Mouse (Mus musculus): ENCODE data around the gene Ficd. TPM values are rescaled to one million over a fixed set of nuclear protein-coding genes. Genes with fewer than 3 reads are reported as not detected.
A peak's percentile ranks its signal among the peaks of the same experiment; 100 is the strongest.

Gene Ficd
- polyA plus RNA-seq, 1 experiment = 4.7 TPM

GRCm38 (mm10) chr5:113730641-113731121 is 4.9 kb upstream of the Ficd start:
- no peaks in the 10 kb centered on the region for H3K27me3 ChIP-seq (ENCODE audit: control insufficient read depth, insufficient read depth, low read length)
- 50% methylated on average over 7 of the region's 7 CpGs for WGBS
- no peak overlapping the region for H3K27ac ChIP-seq (ENCODE audit: insufficient read depth, low read depth, low read length)
- no peaks in the 10 kb centered on the region for H3K4me1 ChIP-seq (ENCODE audit: control insufficient read depth, insufficient read depth, insufficient read length, low read length)
- H3K4me3 ChIP-seq (ENCODE audit: low read depth, low read length) = no peak overlapping the region
- no peak for TF ChIP-seq CTCF (IDR thresholded peaks at IDR 0.05; ENCODE audit: extremely low read depth, insufficient read length, insufficient replicate concordance, low read depth, low read length)
- H3K36me3 ChIP-seq (ENCODE audit: control insufficient read depth, insufficient read depth, low read length) = no peaks in the 10 kb centered on the region

GRCm38 (mm10) chr5:113731174-113731573 is 4.4 kb upstream of the Ficd start:
- no peaks in the 10 kb centered on the region for H3K36me3 ChIP-seq (ENCODE audit: control insufficient read depth, insufficient read depth, low read length)
- H3K27me3 ChIP-seq (ENCODE audit: control insufficient read depth, insufficient read depth, low read length) = no peaks in the 10 kb centered on the region
- no peak for TF ChIP-seq CTCF (IDR thresholded peaks at IDR 0.05; ENCODE audit: extremely low read depth, insufficient read length, insufficient replicate concordance, low read depth, low read length)
- TF ChIP-seq POLR2A (IDR thresholded peaks at IDR 0.05; ENCODE audit: low read depth, low read length) = no peak
- WGBS = 75% methylated on average over 7 of the region's 7 CpGs
- no peak overlapping the region for H3K27ac ChIP-seq (ENCODE audit: insufficient read depth, low read depth, low read length)
- no peak overlapping the region for H3K4me3 ChIP-seq (ENCODE audit: low read depth, low read length)
- H3K4me1 ChIP-seq (ENCODE audit: control insufficient read depth, insufficient read depth, insufficient read length, low read length) = no peaks in the 10 kb centered on the region

- no peaks in the 10 kb centered on the region for H3K36me3 ChIP-seq (ENCODE audit: control insufficient read depth, insufficient read depth, low read length)
- no peaks in the 10 kb centered on the region for H3K27me3 ChIP-seq (ENCODE audit: control insufficient read depth, insufficient read depth, low read length)
- H3K4me1 ChIP-seq (ENCODE audit: control insufficient read depth, insufficient read depth, insufficient read length, low read length) = no peaks in the 10 kb centered on the region; the same call in none of the 2 replicates
- TF ChIP-seq POLR2A (IDR thresholded peaks at IDR 0.05; ENCODE audit: low read depth, low read length) (no peak), CTCF (IDR thresholded peaks at IDR 0.05; ENCODE audit: extremely low read depth, insufficient read length, insufficient replicate concordance, low read depth, low read length) (peak; percentile 69; the same call in 1 of the 2 replicates)
- no peak overlapping the region for H3K27ac ChIP-seq (ENCODE audit: insufficient read depth, low read depth, low read length)
- WGBS = 29% methylated on average over 6 of the region's 6 CpGs
- H3K4me3 ChIP-seq (ENCODE audit: low read depth, low read length) = no peak overlapping the region
These were observed 3.4 kb upstream of the Ficd start for GRCm38 (mm10) chr5:113732182-113732581.

- WGBS = 62% methylated on average over 5 of the region's 5 CpGs
These were observed 1.2 kb upstream of the Ficd start for GRCm38 (mm10) chr5:113734376-113734775.

GRCm38 (mm10) chr5:113735023-113735344 is 619 bp upstream of the Ficd start:
- WGBS = 14% methylated on average over 7 of the region's 7 CpGs
- H3K27ac ChIP-seq (ENCODE audit: insufficient read depth, low read depth, low read length) = peak overlapping the region; percentile 88
- TF ChIP-seq POLR2A (IDR thresholded peaks at IDR 0.05; ENCODE audit: low read depth, low read length) = no peak
- no peak for TF ChIP-seq CTCF (IDR thresholded peaks at IDR 0.05; ENCODE audit: extremely low read depth, insufficient read length, insufficient replicate concordance, low read depth, low read length)
- peak overlapping the region; percentile 90 for H3K4me3 ChIP-seq (ENCODE audit: low read depth, low read length)
- no peaks in the 10 kb centered on the region for H3K27me3 ChIP-seq (ENCODE audit: control insufficient read depth, insufficient read depth, low read length)
- H3K4me1 ChIP-seq (ENCODE audit: control insufficient read depth, insufficient read depth, insufficient read length, low read length) = no peaks in the 10 kb centered on the region; the same call in none of the 2 replicates
- peaks cover 12% of the 10 kb centered on the region for H3K36me3 ChIP-seq (ENCODE audit: control insufficient read depth, insufficient read depth, low read length)

More at GRCm38 (mm10) chr5:113734376-113734775, 1.2 kb upstream of the Ficd start:
- no peaks in the 10 kb centered on the region; the same call in none of the 2 replicates for H3K4me1 ChIP-seq (ENCODE audit: control insufficient read depth, insufficient read depth, insufficient read length, low read length)
- TF ChIP-seq POLR2A (IDR thresholded peaks at IDR 0.05; ENCODE audit: low read depth, low read length) (no peak), CTCF (IDR thresholded peaks at IDR 0.05; ENCODE audit: extremely low read depth, insufficient read length, insufficient replicate concordance, low read depth, low read length) (no peak)
- no peak overlapping the region for H3K27ac ChIP-seq (ENCODE audit: insufficient read depth, low read depth, low read length)
- H3K4me3 ChIP-seq (ENCODE audit: low read depth, low read length) = no peak overlapping the region
- H3K36me3 ChIP-seq (ENCODE audit: control insufficient read depth, insufficient read depth, low read length) = peaks cover 10% of the 10 kb centered on the region
- no peaks in the 10 kb centered on the region for H3K27me3 ChIP-seq (ENCODE audit: control insufficient read depth, insufficient read depth, low read length)

- Histone ChIP-seq H3K36me3 (ENCODE audit: control insufficient read depth, insufficient read depth, low read length) (peaks cover 17% of the 10 kb centered on the region), H3K4me3 (ENCODE audit: low read depth, low read length) (peak overlapping the region; percentile 90), H3K27me3 (ENCODE audit: control insufficient read depth, insufficient read depth, low read length) (no peaks in the 10 kb centered on the region), H3K4me1 (ENCODE audit: control insufficient read depth, insufficient read depth, insufficient read length, low read length) (no peaks in the 10 kb centered on the region; the same call in none of the 2 replicates), H3K27ac (ENCODE audit: insufficient read depth, low read depth, low read length) (peak overlapping the region; percentile 75)
- WGBS = 1% methylated on average over 10 of the region's 10 CpGs
- no peak for TF ChIP-seq CTCF (IDR thresholded peaks at IDR 0.05; ENCODE audit: extremely low read depth, insufficient read length, insufficient replicate concordance, low read depth, low read length)
- TF ChIP-seq POLR2A (IDR thresholded peaks at IDR 0.05; ENCODE audit: low read depth, low read length) = no peak
These were observed 505 bp downstream of the Ficd start for GRCm38 (mm10) chr5:113736113-113736502.

GRCm38 (mm10) chr5:113736522-113737164 is 1.0 kb downstream of the Ficd start:
- 37% methylated on average over 15 of the region's 15 CpGs for WGBS
- Histone ChIP-seq H3K27ac (ENCODE audit: insufficient read depth, low read depth, low read length) (peak overlapping the region; percentile 75; the same call in 1 of the 2 replicates), H3K4me3 (ENCODE audit: low read depth, low read length) (peak overlapping the region; percentile 90), H3K4me1 (ENCODE audit: control insufficient read depth, insufficient read depth, insufficient read length, low read length) (no peaks in the 10 kb centered on the region; the same call in none of the 2 replicates), H3K27me3 (ENCODE audit: control insufficient read depth, insufficient read depth, low read length) (no peaks in the 10 kb centered on the region), H3K36me3 (ENCODE audit: control insufficient read depth, insufficient read depth, low read length) (peaks cover 19% of the 10 kb centered on the region)
- TF ChIP-seq CTCF (IDR thresholded peaks at IDR 0.05; ENCODE audit: extremely low read depth, insufficient read length, insufficient replicate concordance, low read depth, low read length) (no peak), POLR2A (IDR thresholded peaks at IDR 0.05; ENCODE audit: low read depth, low read length) (no peak)

Measured in small intestine, adult 2 months (tissue).